In genomic region chr14:122107481-122108214, GRCm38 (mm10) we compare ENCODE assay signal across 8 mouse cellular contexts. TPM values are rescaled to one million over a fixed set of nuclear protein-coding genes. Genes with fewer than 3 reads are reported as not detected.
A peak's percentile ranks its signal among the peaks of the same experiment; 100 is the strongest.
DNase-seq lines count a peak whose midpoint lies in the region; ATAC-seq and TF ChIP-seq lines count a peak whose summit lies in the region.

No protein-coding gene starts in this region.

- peak overlapping the region; percentile 77 for H3K4me2 ChIP-seq in kidney, embryonic 15.5 days
- peak overlapping the region; percentile 80 for H3K4me2 ChIP-seq in stomach, postnatal 0 days (replicated peaks; ENCODE audit: low read depth)

- H3K4me1 ChIP-seq in megakaryocyte, embryonic 14.5 days, result peaks cover 68% of the 10 kb centered on the region
- H3K4me1 ChIP-seq in kidney, embryonic 15.5 days, result peaks cover 31% of the 10 kb centered on the region
- 0 out of 2 replicates have a peak, but pooled peaks cover 4% of the 10 kb centered on the region for H3K4me1 ChIP-seq in stomach, postnatal 0 days (replicated peaks; ENCODE audit: control insufficient read depth, insufficient read depth)

- H3K36me3 ChIP-seq in megakaryocyte, embryonic 14.5 days (replicated peaks; ENCODE audit: low read length), result peaks cover 36% of the 10 kb centered on the region
- H3K36me3 ChIP-seq in kidney, embryonic 15.5 days, result peaks cover 7% of the 10 kb centered on the region; the same call in 1 of the 2 replicates
- 0 out of 2 replicates have a peak, but pooled peaks cover 3% of the 10 kb centered on the region for H3K36me3 ChIP-seq in stomach, postnatal 0 days (ENCODE audit: control insufficient read depth, insufficient read depth, low read length)

- TF ChIP-seq CTCF in stomach, postnatal 0 days (IDR thresholded peaks at IDR 0.05; ENCODE audit: low read depth), result peak; percentile 48

- peak overlapping the region; percentile 97 for H3K4me3 ChIP-seq in megakaryocyte, embryonic 14.5 days (replicated peaks)
- peak overlapping the region; percentile 100 for H3K4me3 ChIP-seq in kidney, embryonic 15.5 days (replicated peaks)
- peak overlapping the region; percentile 100 for H3K4me3 ChIP-seq in stomach, postnatal 0 days (ENCODE audit: low read depth, low read length)

- DNase-seq in adrenal gland, postnatal 36 days, result peak; percentile 49 to 64
- DNase-seq in gastrocnemius, postnatal 4 days (ENCODE audit: low spot score in 2 of 2), result peak; percentile 39 to 40
- DNase-seq in lung, postnatal 14 days, result peak; percentile 35
- peak; percentile 67 for DNase-seq in stomach, postnatal 0 days (ENCODE audit: low spot score)
- no peak for DNase-seq in frontal cortex, postnatal 36 days (ENCODE audit: low spot score in 2 of 2)

- H3K9me3 ChIP-seq in megakaryocyte, embryonic 14.5 days, result no peaks in the 10 kb centered on the region
- no peaks in the 10 kb centered on the region for H3K9me3 ChIP-seq in kidney, embryonic 15.5 days (replicated peaks)
- H3K9me3 ChIP-seq in stomach, postnatal 0 days (ENCODE audit: control insufficient read depth, low read length), result no peaks in the 10 kb centered on the region

- no peak for ATAC-seq in megakaryocyte, adult 5-6 weeks (ENCODE audit: poor library complexity, severe bottlenecking)
- ATAC-seq in kidney, embryonic 15.5 days (replicated peaks; ENCODE audit: low FRiP score), result peak; percentile 27
- no peak for ATAC-seq in stomach, postnatal 0 days (ENCODE audit: low FRiP score, low TSS enrichment)

- H3K27ac ChIP-seq in kidney, embryonic 15.5 days, result peak overlapping the region; percentile 99
- peak overlapping the region; percentile 98 for H3K27ac ChIP-seq in stomach, postnatal 0 days (replicated peaks)

- 3% methylated on average over 44 of the region's 44 CpGs for WGBS in kidney, embryonic 15.5 days
- WGBS in stomach, postnatal 0 days, result 2% methylated on average over 43 of the region's 44 CpGs

- H3K9ac ChIP-seq in kidney, embryonic 15.5 days, result peak overlapping the region; percentile 98
- H3K9ac ChIP-seq in stomach, postnatal 0 days (ENCODE audit: low read length), result peak overlapping the region; percentile 99

- H3K27me3 ChIP-seq in megakaryocyte, embryonic 14.5 days (replicated peaks), result no peaks in the 10 kb centered on the region
- H3K27me3 ChIP-seq in kidney, embryonic 15.5 days, result no peaks in the 10 kb centered on the region
- no peaks in the 10 kb centered on the region for H3K27me3 ChIP-seq in stomach, postnatal 0 days (ENCODE audit: control insufficient read depth, insufficient read depth, low read length)

- no peak for TF ChIP-seq EP300 in stomach, postnatal 0 days (optimal IDR thresholded peaks at IDR 0.05)

RNA-seq across cellular contexts. Expression of gene Tm9sf2, which starts 0.8 kb away (rescaled TPM):
- 54.0 and 163 TPM in 2 replicates for polyA plus RNA-seq in megakaryocyte, embryonic 14.5 days (2012; ENCODE audit: insufficient read depth, low replicate concordance)
- 93.2 and 94.6 TPM in 2 replicates for total RNA-seq in megakaryocyte, adult 5-6 weeks (2015)
- total RNA-seq in megakaryocyte, adult 5-6 weeks (2017), result 115 and 117 TPM in 2 replicates
- 100 to 1,000 TPM; 149 to 177 TPM for total RNA-seq in adrenal gland, postnatal 36 days (2021)
- 10 to 100 TPM; 76.2 to 79.7 TPM for total RNA-seq in gastrocnemius, postnatal 4 days (2021)
- polyA plus RNA-seq in kidney, embryonic 15.5 days (2015; fragmentation: Nextera tagmentation; extraction: Ambion mirVana), result 180 and 192 TPM in 2 replicates
- polyA plus RNA-seq in stomach, postnatal 0 days (2015; fragmentation: Nextera tagmentation; extraction: Ambion mirVana), result 145 and 151 TPM in 2 replicates

Comparison
In these comparisons a context has a peak if more than half of its experiments do, and no peak if none do; other contexts are left out.
1. DNase-seq: peak in adrenal gland, postnatal 36 days (2 of 2), gastrocnemius, postnatal 4 days (2 of 2), lung, postnatal 14 days (single experiment) and stomach, postnatal 0 days (single experiment); none in frontal cortex, postnatal 36 days (0 of 2).
2. Peak in every context shown above with its lines, with median percentiles within 50 percentile points of each other: H3K4me3 ChIP-seq.